Mouse (Mus musculus): Measurements from ENCODE around the gene Kif20b. TPM values are rescaled to one million over a fixed set of nuclear protein-coding genes. Genes with fewer than 3 reads are reported as not detected.

Gene Kif20b
- polyA plus RNA-seq (2015; fragmentation: Nextera tagmentation; extraction: Ambion mirVana), result 8.9 and 17.1 TPM in 2 replicates

GRCm38 (mm10) chr19:34921652-34922602, at the start of gene Kif20b:
TSS of gene Kif20b (plus strand) at chr19:34922361.

GRCm38 (mm10) chr19:34878603-34879541, 43.3 kb upstream of the Kif20b start, which contains the start of gene Pank1:
TSS of gene Pank1 (minus strand) at chr19:34879455.

MicroRNAs encoded within 50 kb of the gene (microRNA counts, 519-probe panel; counts per million panel counts)
- not detected for microRNA mmu-miR-1950

Small RNA genes lying within 50 kb of the gene (microRNA-seq; reads per million reads assigned to microRNA genes)
- gene Mir1950, result not detected

Other genes with a start within 250 kb of the Kif20b start
- gene Slc16a12, start 175.1 kb upstream of the Kif20b start, polyA plus RNA-seq (2015; fragmentation: Nextera tagmentation; extraction: Ambion mirVana), result 10.4 and 13.8 TPM in 2 replicates
- gene Pank1, start 42.9 kb upstream of the Kif20b start, polyA plus RNA-seq (2015; fragmentation: Nextera tagmentation; extraction: Ambion mirVana), result 2.3 and 3.2 TPM in 2 replicates

Data from urinary bladder, postnatal 0 days (tissue).